Mouse (Mus musculus): ENCODE results near the gene Mpig6b. TPM values are rescaled to one million over a fixed set of nuclear protein-coding genes. Genes with fewer than 3 reads are reported as not detected.
A peak's percentile ranks its signal among the peaks of the same experiment; 100 is the strongest.

Mpig6b gene
- polyA plus RNA-seq, 1 experiment from 2014 or later: 0.16 TPM

GRCm38 (mm10) chr17:35057090-35057489 is 8.9 kb downstream of the Mpig6b start:
- no peaks in the 10 kb centered on the region for H3K9me3 ChIP-seq (replicated peaks; ENCODE audit: control insufficient read depth, low read length)
- H3K4me3 ChIP-seq (ENCODE audit: low read length): no peak overlapping the region
- H3K4me2 ChIP-seq (ENCODE audit: low read depth, low read length): no peak overlapping the region
- H3K36me3 ChIP-seq (ENCODE audit: control insufficient read depth, insufficient read depth): peaks cover 67% of the 10 kb centered on the region
- H3K4me1 ChIP-seq (ENCODE audit: control insufficient read depth, insufficient read depth, low read length): peaks cover 27% of the 10 kb centered on the region
- no peak overlapping the region for H3K9ac ChIP-seq (ENCODE audit: low read length)
- ATAC-seq (replicated peaks; ENCODE audit: extremely low read depth, insufficient read depth, low FRiP score): no peak
- no peaks in the 10 kb centered on the region for H3K27me3 ChIP-seq (ENCODE audit: control insufficient read depth, insufficient read depth, low read length)
- 75% methylated on average over 3 of the region's 3 CpGs for WGBS
- H3K27ac ChIP-seq (ENCODE audit: low read length): no peak overlapping the region

GRCm38 (mm10) chr17:35055691-35056495 is 10.1 kb downstream of the Mpig6b start:
- no peaks in the 10 kb centered on the region for H3K9me3 ChIP-seq (replicated peaks; ENCODE audit: control insufficient read depth, low read length)
- no peak overlapping the region for H3K9ac ChIP-seq (ENCODE audit: low read length)
- H3K4me1 ChIP-seq (ENCODE audit: control insufficient read depth, insufficient read depth, low read length): peaks cover 28% of the 10 kb centered on the region
- H3K36me3 ChIP-seq (ENCODE audit: control insufficient read depth, insufficient read depth): peaks cover 61% of the 10 kb centered on the region
- H3K4me3 ChIP-seq (ENCODE audit: low read length): no peak overlapping the region
- WGBS: 86% methylated on average over 7 of the region's 7 CpGs
- no peak overlapping the region for H3K4me2 ChIP-seq (ENCODE audit: low read depth, low read length)
- no peaks in the 10 kb centered on the region for H3K27me3 ChIP-seq (ENCODE audit: control insufficient read depth, insufficient read depth, low read length)
- H3K27ac ChIP-seq (ENCODE audit: low read length): peak overlapping the region; percentile 46; the same call in 1 of the 2 replicates
- ATAC-seq (replicated peaks; ENCODE audit: extremely low read depth, insufficient read depth, low FRiP score): no peak

GRCm38 (mm10) chr17:35052271-35052798 is 13.6 kb downstream of the Mpig6b start:
- Histone ChIP-seq H3K4me2 (ENCODE audit: low read depth, low read length) (peak overlapping the region; percentile 85), H3K9ac (ENCODE audit: low read length) (peak overlapping the region; percentile 89), H3K27ac (ENCODE audit: low read length) (peak overlapping the region; percentile 98), H3K27me3 (ENCODE audit: control insufficient read depth, insufficient read depth, low read length) (no peaks in the 10 kb centered on the region), H3K9me3 (replicated peaks; ENCODE audit: control insufficient read depth, low read length) (no peaks in the 10 kb centered on the region), H3K36me3 (ENCODE audit: control insufficient read depth, insufficient read depth) (peaks cover 43% of the 10 kb centered on the region), H3K4me3 (ENCODE audit: low read length) (peak overlapping the region; percentile 88), H3K4me1 (ENCODE audit: control insufficient read depth, insufficient read depth, low read length) (peaks cover 33% of the 10 kb centered on the region)
- WGBS: 57% methylated on average over 12 of the region's 12 CpGs
- ATAC-seq (replicated peaks; ENCODE audit: extremely low read depth, insufficient read depth, low FRiP score): no peak

- no peaks in the 10 kb centered on the region for H3K27me3 ChIP-seq (ENCODE audit: control insufficient read depth, insufficient read depth, low read length)
- no peaks in the 10 kb centered on the region for H3K9me3 ChIP-seq (replicated peaks; ENCODE audit: control insufficient read depth, low read length)
- peak overlapping the region; percentile 98 for H3K27ac ChIP-seq (ENCODE audit: low read length)
- H3K4me3 ChIP-seq (ENCODE audit: low read length): peak overlapping the region; percentile 88
- H3K4me1 ChIP-seq (ENCODE audit: control insufficient read depth, insufficient read depth, low read length): peaks cover 38% of the 10 kb centered on the region
- H3K4me2 ChIP-seq (ENCODE audit: low read depth, low read length): peak overlapping the region; percentile 85
- peak; percentile 71 for ATAC-seq (replicated peaks; ENCODE audit: extremely low read depth, insufficient read depth, low FRiP score)
- H3K9ac ChIP-seq (ENCODE audit: low read length): peak overlapping the region; percentile 89
- WGBS: 2% methylated on average over 21 of the region's 21 CpGs
- peaks cover 37% of the 10 kb centered on the region for H3K36me3 ChIP-seq (ENCODE audit: control insufficient read depth, insufficient read depth)
Observed at GRCm38 (mm10) chr17:35051156-35052086, 14.6 kb downstream of the Mpig6b start.

GRCm38 (mm10) chr17:35050126-35050750 is 15.7 kb downstream of the Mpig6b start:
- H3K4me1 ChIP-seq (ENCODE audit: control insufficient read depth, insufficient read depth, low read length): peaks cover 40% of the 10 kb centered on the region
- H3K4me2 ChIP-seq (ENCODE audit: low read depth, low read length): peak overlapping the region; percentile 85
- peak overlapping the region; percentile 98 for H3K27ac ChIP-seq (ENCODE audit: low read length)
- peak overlapping the region; percentile 89 for H3K9ac ChIP-seq (ENCODE audit: low read length)
- H3K9me3 ChIP-seq (replicated peaks; ENCODE audit: control insufficient read depth, low read length): no peaks in the 10 kb centered on the region
- peaks cover 25% of the 10 kb centered on the region for H3K36me3 ChIP-seq (ENCODE audit: control insufficient read depth, insufficient read depth)
- peak; percentile 8 for ATAC-seq (replicated peaks; ENCODE audit: extremely low read depth, insufficient read depth, low FRiP score)
- WGBS: under 1% methylated on average over 27 of the region's 27 CpGs
- peak overlapping the region; percentile 88 for H3K4me3 ChIP-seq (ENCODE audit: low read length)
- H3K27me3 ChIP-seq (ENCODE audit: control insufficient read depth, insufficient read depth, low read length): no peaks in the 10 kb centered on the region

GRCm38 (mm10) chr17:35049561-35050016 is 16.4 kb downstream of the Mpig6b start, which contains the start of gene Clic1:
Gene Clic1, plus strand, starts transcription at chr17:35049966.
- H3K4me2 ChIP-seq (ENCODE audit: low read depth, low read length): peak within 1 kb of the TSS; percentile 85
- ATAC-seq (replicated peaks; ENCODE audit: extremely low read depth, insufficient read depth, low FRiP score): peak; percentile 25
- peak within 1 kb of the TSS; percentile 89 for H3K9ac ChIP-seq (ENCODE audit: low read length)
- peak within 1 kb of the TSS; percentile 88 for H3K4me3 ChIP-seq (ENCODE audit: low read length)
- H3K27ac ChIP-seq (ENCODE audit: low read length): peak within 1 kb of the TSS; percentile 98
- H3K27me3 ChIP-seq (ENCODE audit: control insufficient read depth, insufficient read depth, low read length): no peaks in the 10 kb centered on the region
- under 1% methylated on average over 11 of the region's 11 CpGs for WGBS
- peaks cover 47% of the 10 kb centered on the region for H3K4me1 ChIP-seq (ENCODE audit: control insufficient read depth, insufficient read depth, low read length)
- H3K9me3 ChIP-seq (replicated peaks; ENCODE audit: control insufficient read depth, low read length): no peaks in the 10 kb centered on the region
- peaks cover 20% of the 10 kb centered on the region for H3K36me3 ChIP-seq (ENCODE audit: control insufficient read depth, insufficient read depth)

- Histone ChIP-seq H3K36me3 (ENCODE audit: control insufficient read depth, insufficient read depth) (peaks cover 14% of the 10 kb centered on the region), H3K4me3 (ENCODE audit: low read length) (peak overlapping the region; percentile 88), H3K9me3 (replicated peaks; ENCODE audit: control insufficient read depth, low read length) (no peaks in the 10 kb centered on the region), H3K4me2 (ENCODE audit: low read depth, low read length) (peak overlapping the region; percentile 85), H3K27me3 (ENCODE audit: control insufficient read depth, insufficient read depth, low read length) (no peaks in the 10 kb centered on the region), H3K27ac (ENCODE audit: low read length) (peak overlapping the region; percentile 98), H3K9ac (ENCODE audit: low read length) (peak overlapping the region; percentile 89), H3K4me1 (ENCODE audit: control insufficient read depth, insufficient read depth, low read length) (peaks cover 48% of the 10 kb centered on the region)
- ATAC-seq (replicated peaks; ENCODE audit: extremely low read depth, insufficient read depth, low FRiP score): no peak
- 53% methylated on average over 5 of the region's 5 CpGs for WGBS
Observed at GRCm38 (mm10) chr17:35048932-35049440, 17.0 kb downstream of the Mpig6b start.

- Histone ChIP-seq H3K4me1 (ENCODE audit: control insufficient read depth, insufficient read depth, low read length) (peaks cover 50% of the 10 kb centered on the region), H3K9me3 (replicated peaks; ENCODE audit: control insufficient read depth, low read length) (no peaks in the 10 kb centered on the region), H3K4me3 (ENCODE audit: low read length) (no peak overlapping the region), H3K27me3 (ENCODE audit: control insufficient read depth, insufficient read depth, low read length) (no peaks in the 10 kb centered on the region), H3K36me3 (ENCODE audit: control insufficient read depth, insufficient read depth) (peaks cover 8% of the 10 kb centered on the region), H3K27ac (ENCODE audit: low read length) (peak overlapping the region; percentile 98), H3K4me2 (ENCODE audit: low read depth, low read length) (peak overlapping the region; percentile 85), H3K9ac (ENCODE audit: low read length) (peak overlapping the region; percentile 23)
- 22% methylated on average over 11 of the region's 11 CpGs for WGBS
- no peak for ATAC-seq (replicated peaks; ENCODE audit: extremely low read depth, insufficient read depth, low FRiP score)
Observed at GRCm38 (mm10) chr17:35048149-35048931, 17.6 kb downstream of the Mpig6b start.

Measured in heart, embryonic 16.5 days (tissue).